Comparison of ENCODE assay signal across 8 mouse cellular contexts in the genomic region with DNA sequence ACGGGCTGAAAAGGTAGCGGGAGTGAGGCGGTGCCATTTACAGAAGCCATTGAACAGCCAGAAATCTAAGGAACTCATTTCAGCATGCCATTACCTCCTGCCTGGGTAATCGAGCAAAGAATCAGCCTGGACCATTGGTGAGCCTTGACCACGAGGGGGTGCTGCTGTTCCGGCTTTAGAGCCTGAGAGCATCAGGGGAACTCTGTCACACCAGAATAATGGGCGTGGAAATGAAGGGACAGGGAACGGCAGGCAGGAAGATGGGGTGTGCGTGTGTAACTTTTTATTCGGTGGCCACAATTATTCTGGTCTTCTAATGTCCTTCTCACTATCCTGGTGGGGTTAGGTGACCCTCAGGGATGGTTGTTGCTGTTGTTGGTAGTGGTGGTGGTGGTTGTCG. TPM values are rescaled to one million over a fixed set of nuclear protein-coding genes. Genes with fewer than 3 reads are reported as not detected.
DNase-seq lines count a peak whose midpoint lies in the region; ATAC-seq and TF ChIP-seq lines count a peak whose summit lies in the region.

No protein-coding gene starts in this region.

- DNase-seq in A20 (ENCODE audit: low read depth, low spot score) = peak; percentile 71
- peak; percentile 57 to 78 for DNase-seq in adrenal gland, postnatal 4 days (ENCODE audit: low spot score in 2 of 2)
- DNase-seq in liver, adult 2 months (ENCODE audit: extremely low read depth, low read depth, low spot score) = peak; percentile 52
- peak; percentile 93 for DNase-seq in neural tube, embryonic 11.5 days (ENCODE audit: low spot score)

- H3K9ac ChIP-seq in embryonic facial prominence, embryonic 15.5 days = no peak overlapping the region
- no peak overlapping the region for H3K9ac ChIP-seq in heart, embryonic 12.5 days
- no peak overlapping the region for H3K9ac ChIP-seq in kidney, embryonic 16.5 days (replicated peaks; ENCODE audit: low read length)
- no peak overlapping the region for H3K9ac ChIP-seq in liver, adult 2 months (ENCODE audit: low read depth, low read length)
- no peak overlapping the region for H3K9ac ChIP-seq in neural tube, embryonic 11.5 days (ENCODE audit: low read length)
- 0 out of 2 replicates have a peak overlapping the region, but pooled peaks have one; percentile 9 for H3K9ac ChIP-seq in stomach, embryonic 16.5 days (ENCODE audit: low read length)

- H3K9me3 ChIP-seq in embryonic facial prominence, embryonic 15.5 days (replicated peaks) = no peaks in the 10 kb centered on the region
- peaks cover 7% of the 10 kb centered on the region; the same call in 1 of the 2 replicates for H3K9me3 ChIP-seq in heart, embryonic 12.5 days (replicated peaks)
- H3K9me3 ChIP-seq in kidney, embryonic 16.5 days (ENCODE audit: low read length) = no peaks in the 10 kb centered on the region
- no peaks in the 10 kb centered on the region for H3K9me3 ChIP-seq in neural tube, embryonic 11.5 days (ENCODE audit: control insufficient read depth, low read length)
- H3K9me3 ChIP-seq in stomach, embryonic 16.5 days (replicated peaks; ENCODE audit: control insufficient read depth, low read length) = no peaks in the 10 kb centered on the region

- H3K36me3 ChIP-seq in embryonic facial prominence, embryonic 15.5 days = no peaks in the 10 kb centered on the region
- no peaks in the 10 kb centered on the region for H3K36me3 ChIP-seq in heart, embryonic 12.5 days
- no peaks in the 10 kb centered on the region for H3K36me3 ChIP-seq in kidney, embryonic 16.5 days (ENCODE audit: insufficient read depth, low read length)
- no peaks in the 10 kb centered on the region for H3K36me3 ChIP-seq in liver, adult 2 months (ENCODE audit: control insufficient read depth, insufficient read depth, low read length)
- H3K36me3 ChIP-seq in neural tube, embryonic 11.5 days (ENCODE audit: control insufficient read depth, insufficient read depth, low read length) = no peaks in the 10 kb centered on the region
- H3K36me3 ChIP-seq in stomach, embryonic 16.5 days (ENCODE audit: control insufficient read depth, insufficient read depth, low read length) = no peaks in the 10 kb centered on the region

- H3K4me3 ChIP-seq in embryonic facial prominence, embryonic 15.5 days (replicated peaks) = peak overlapping the region; percentile 28
- 0 out of 2 replicates have a peak overlapping the region, but pooled peaks have one; percentile 4 for H3K4me3 ChIP-seq in heart, embryonic 12.5 days
- H3K4me3 ChIP-seq in kidney, embryonic 16.5 days (ENCODE audit: low read length) = peak overlapping the region; percentile 12; the same call in 1 of the 2 replicates
- no peak overlapping the region for H3K4me3 ChIP-seq in liver, adult 2 months (ENCODE audit: insufficient read depth, low read depth, low read length)
- H3K4me3 ChIP-seq in neural tube, embryonic 11.5 days (ENCODE audit: low read depth, low read length) = no peak overlapping the region
- H3K4me3 ChIP-seq in stomach, embryonic 16.5 days (replicated peaks; ENCODE audit: low read length) = peak overlapping the region; percentile 19

- H3K4me1 ChIP-seq in embryonic facial prominence, embryonic 15.5 days = no peaks in the 10 kb centered on the region
- H3K4me1 ChIP-seq in heart, embryonic 12.5 days (replicated peaks) = peaks cover 12% of the 10 kb centered on the region; the same call in 1 of the 2 replicates
- peaks cover 3% of the 10 kb centered on the region; the same call in 1 of the 2 replicates for H3K4me1 ChIP-seq in kidney, embryonic 16.5 days (ENCODE audit: insufficient read depth, low read length)
- H3K4me1 ChIP-seq in liver, adult 2 months (ENCODE audit: control insufficient read depth, insufficient read depth, low read length) = no peaks in the 10 kb centered on the region
- H3K4me1 ChIP-seq in neural tube, embryonic 11.5 days (ENCODE audit: control insufficient read depth, insufficient read depth, low read length) = peaks cover 8% of the 10 kb centered on the region
- no peaks in the 10 kb centered on the region for H3K4me1 ChIP-seq in stomach, embryonic 16.5 days (ENCODE audit: control insufficient read depth, insufficient read depth, low read length)

- peak overlapping the region; percentile 39; the same call in 1 of the 2 replicates for H3K4me2 ChIP-seq in embryonic facial prominence, embryonic 15.5 days (replicated peaks)
- H3K4me2 ChIP-seq in heart, embryonic 12.5 days = peak overlapping the region; percentile 50
- peak overlapping the region; percentile 28; the same call in 1 of the 2 replicates for H3K4me2 ChIP-seq in kidney, embryonic 16.5 days (replicated peaks; ENCODE audit: low read depth, low read length)
- peak overlapping the region; percentile 15; the same call in 1 of the 2 replicates for H3K4me2 ChIP-seq in neural tube, embryonic 11.5 days (ENCODE audit: low read depth)
- peak overlapping the region; percentile 33 for H3K4me2 ChIP-seq in stomach, embryonic 16.5 days (ENCODE audit: low read depth, low read length)

- no peak overlapping the region for H3K27ac ChIP-seq in embryonic facial prominence, embryonic 15.5 days (replicated peaks)
- H3K27ac ChIP-seq in heart, embryonic 12.5 days (ENCODE audit: poor library complexity, severe bottlenecking) = no peak overlapping the region
- no peak overlapping the region for H3K27ac ChIP-seq in kidney, embryonic 16.5 days (ENCODE audit: low read length)
- no peak overlapping the region for H3K27ac ChIP-seq in liver, adult 2 months (replicated peaks; ENCODE audit: insufficient read depth, low read depth, low read length)
- H3K27ac ChIP-seq in neural tube, embryonic 11.5 days (ENCODE audit: low read depth, low read length) = no peak overlapping the region
- H3K27ac ChIP-seq in stomach, embryonic 16.5 days (ENCODE audit: low read length) = no peak overlapping the region

- TF ChIP-seq POLR2A in liver, adult 2 months (IDR thresholded peaks at IDR 0.05; ENCODE audit: extremely low read depth, insufficient read depth, low read length) = no peak

- peaks cover 8% of the 10 kb centered on the region; the same call in 1 of the 2 replicates for H3K27me3 ChIP-seq in embryonic facial prominence, embryonic 15.5 days
- H3K27me3 ChIP-seq in heart, embryonic 12.5 days (replicated peaks) = peaks cover 25% of the 10 kb centered on the region
- 0 out of 2 replicates have a peak, but pooled peaks cover 7% of the 10 kb centered on the region for H3K27me3 ChIP-seq in kidney, embryonic 16.5 days (ENCODE audit: insufficient read depth, low read length)
- H3K27me3 ChIP-seq in liver, adult 2 months (ENCODE audit: control insufficient read depth, insufficient read depth, low read length) = no peaks in the 10 kb centered on the region
- no peaks in the 10 kb centered on the region for H3K27me3 ChIP-seq in neural tube, embryonic 11.5 days (ENCODE audit: control insufficient read depth, insufficient read depth, low read length)
- no peaks in the 10 kb centered on the region for H3K27me3 ChIP-seq in stomach, embryonic 16.5 days (ENCODE audit: control insufficient read depth, insufficient read depth, low read length)

- 8% methylated on average over 11 of the region's 11 CpGs for WGBS in embryonic facial prominence, embryonic 15.5 days
- WGBS in heart, embryonic 12.5 days = 10% methylated on average over 11 of the region's 11 CpGs
- WGBS in kidney, embryonic 16.5 days = 9% methylated on average over 11 of the region's 11 CpGs
- 15% methylated on average over 11 of the region's 11 CpGs for WGBS in liver, adult 2 months
- 17% methylated on average over 11 of the region's 11 CpGs for WGBS in neural tube, embryonic 11.5 days
- 11% methylated on average over 11 of the region's 11 CpGs for WGBS in stomach, embryonic 16.5 days

- no peaks in the 10 kb centered on the region for H3K79me2 ChIP-seq in liver, adult 2 months (ENCODE audit: control insufficient read depth, insufficient read depth, low read length)

- peak; percentile 98 for TF ChIP-seq CTCF in liver, adult 2 months (IDR thresholded peaks at IDR 0.05; ENCODE audit: low read depth, low read length)

- no peak; the same call in 1 of the 2 replicates for ATAC-seq in embryonic facial prominence, embryonic 15.5 days (ENCODE audit: insufficient number of reproducible peaks, low FRiP score, low TSS enrichment, low read depth)
- ATAC-seq in heart, embryonic 12.5 days (ENCODE audit: insufficient number of reproducible peaks, low FRiP score) = peak; percentile 51
- peak; percentile 68; the same call in 1 of the 2 replicates for ATAC-seq in kidney, embryonic 16.5 days (ENCODE audit: low FRiP score, low TSS enrichment)
- peak; percentile 64 for ATAC-seq in neural tube, embryonic 11.5 days (ENCODE audit: insufficient read depth, low FRiP score, low TSS enrichment)
- peak; percentile 74; the same call in 1 of the 2 replicates for ATAC-seq in stomach, embryonic 16.5 days (ENCODE audit: insufficient read depth, low FRiP score)

RNA-seq across cellular contexts. Expression of gene Gja8, which starts 12.9 kb away (rescaled TPM):
- not detected for total RNA-seq in adrenal gland, postnatal 4 days (2021)
- 0.03 and 0.07 TPM in 2 replicates for polyA plus RNA-seq in embryonic facial prominence, embryonic 15.5 days (2015; fragmentation: Nextera tagmentation; extraction: Ambion mirVana)
- not detected in 2 replicates for polyA plus RNA-seq in heart, embryonic 12.5 days (2016; fragmentation: Nextera tagmentation; extraction: Ambion mirVana)
- polyA plus RNA-seq in kidney, embryonic 16.5 days (2015; fragmentation: Nextera tagmentation; extraction: Ambion mirVana) = 0.14 and 0.17 TPM in 2 replicates
- not detected in 2 replicates for total RNA-seq in liver, adult 2 months (2014; rRNA removed)
- not detected in 2 replicates for polyA plus RNA-seq in liver, adult 2 months (2012; rRNA removed)
- not detected in 2 replicates for polyA plus RNA-seq in neural tube, embryonic 11.5 days (2014; fragmentation: Nextera tagmentation; extraction: Ambion mirVana)
- polyA plus RNA-seq in stomach, embryonic 16.5 days (2015; fragmentation: Nextera tagmentation; extraction: Ambion mirVana) = not detected in 2 replicates

RNA-seq across cellular contexts. Expression of gene Gpr89, which starts 33.6 kb away (rescaled TPM):
- 10 to 100 TPM; 29.1 to 34.6 TPM for total RNA-seq in adrenal gland, postnatal 4 days (2021)
- 37.8 and 41.5 TPM in 2 replicates for polyA plus RNA-seq in embryonic facial prominence, embryonic 15.5 days (2015; fragmentation: Nextera tagmentation; extraction: Ambion mirVana)
- 27.6 and 32.3 TPM in 2 replicates for polyA plus RNA-seq in heart, embryonic 12.5 days (2016; fragmentation: Nextera tagmentation; extraction: Ambion mirVana)
- 39.1 and 44.9 TPM in 2 replicates for polyA plus RNA-seq in kidney, embryonic 16.5 days (2015; fragmentation: Nextera tagmentation; extraction: Ambion mirVana)
- total RNA-seq in liver, adult 2 months (2014; rRNA removed) = 18.7 and 20.4 TPM in 2 replicates
- 25.5 and 26.5 TPM in 2 replicates for polyA plus RNA-seq in liver, adult 2 months (2012; rRNA removed)
- 34.1 and 35.9 TPM in 2 replicates for polyA plus RNA-seq in neural tube, embryonic 11.5 days (2014; fragmentation: Nextera tagmentation; extraction: Ambion mirVana)
- polyA plus RNA-seq in stomach, embryonic 16.5 days (2015; fragmentation: Nextera tagmentation; extraction: Ambion mirVana) = 45.6 and 50.3 TPM in 2 replicates

RNA-seq across cellular contexts. Expression of gene Gja5, which starts 34.2 kb away (rescaled TPM):
- 1 to 10 TPM; 3.7 to 4.1 TPM for total RNA-seq in adrenal gland, postnatal 4 days (2021)
- 20.2 and 23.9 TPM in 2 replicates for polyA plus RNA-seq in embryonic facial prominence, embryonic 15.5 days (2015; fragmentation: Nextera tagmentation; extraction: Ambion mirVana)
- polyA plus RNA-seq in heart, embryonic 12.5 days (2016; fragmentation: Nextera tagmentation; extraction: Ambion mirVana) = 150 and 151 TPM in 2 replicates
- 26.8 and 29.1 TPM in 2 replicates for polyA plus RNA-seq in kidney, embryonic 16.5 days (2015; fragmentation: Nextera tagmentation; extraction: Ambion mirVana)
- 0.55 and 0.87 TPM in 2 replicates for total RNA-seq in liver, adult 2 months (2014; rRNA removed)
- polyA plus RNA-seq in liver, adult 2 months (2012; rRNA removed) = 0.51 and 0.82 TPM in 2 replicates
- polyA plus RNA-seq in neural tube, embryonic 11.5 days (2014; fragmentation: Nextera tagmentation; extraction: Ambion mirVana) = 3.5 and 5.7 TPM in 2 replicates
- polyA plus RNA-seq in stomach, embryonic 16.5 days (2015; fragmentation: Nextera tagmentation; extraction: Ambion mirVana) = 11.4 and 12.5 TPM in 2 replicates

Comparison
In these comparisons a context has a peak if more than half of its experiments do, and no peak if none do; other contexts are left out.
1. H3K4me3 ChIP-seq: peak in embryonic facial prominence, embryonic 15.5 days (single experiment), heart, embryonic 12.5 days (single experiment), kidney, embryonic 16.5 days (single experiment) and stomach, embryonic 16.5 days (single experiment); none in liver, adult 2 months (single experiment) and neural tube, embryonic 11.5 days (single experiment).
2. Peak in every context shown above with its lines, with median percentiles within 50 percentile points of each other: DNase-seq and H3K4me2 ChIP-seq.